Mouse (Mus musculus): ENCODE measurements around the gene Tsga10ip. TPM values are rescaled to one million over a fixed set of nuclear protein-coding genes. Genes with fewer than 3 reads are reported as not detected.

The Tsga10ip gene
- total and polyA plus RNA-seq, 2 experiments = not detected

- no peak for TF ChIP-seq POLR2A (IDR thresholded peaks at IDR 0.05; ENCODE audit: extremely low read depth, insufficient read depth, low read length)
- TF ChIP-seq CTCF (IDR thresholded peaks at IDR 0.05; ENCODE audit: low read depth, low read length) = no peak
- no peaks in the 10 kb centered on the region for H3K79me2 ChIP-seq (ENCODE audit: control insufficient read depth, insufficient read depth, low read length)
- H3K27me3 ChIP-seq (ENCODE audit: control insufficient read depth, insufficient read depth, low read length) = no peaks in the 10 kb centered on the region
- H3K4me3 ChIP-seq (ENCODE audit: insufficient read depth, low read depth, low read length) = no peak overlapping the region
- WGBS = 91% methylated on average over 4 of the region's 4 CpGs
- no peak for DNase-seq (ENCODE audit: extremely low read depth, low read depth, low spot score)
- no peak overlapping the region for H3K27ac ChIP-seq (replicated peaks; ENCODE audit: insufficient read depth, low read depth, low read length)
- peaks cover 24% of the 10 kb centered on the region for H3K36me3 ChIP-seq (ENCODE audit: control insufficient read depth, insufficient read depth, low read length)
- H3K4me1 ChIP-seq (ENCODE audit: control insufficient read depth, insufficient read depth, low read length) = peaks cover 9% of the 10 kb centered on the region; the same call in 1 of the 2 replicates
- no peak overlapping the region for H3K9ac ChIP-seq (ENCODE audit: low read depth, low read length)
Measured at GRCm38 (mm10) chr19:5413840-5414239, 11.5 kb upstream of the Tsga10ip start.

GRCm38 (mm10) chr19:5411961-5412360, 9.6 kb upstream of the Tsga10ip start:
- TF ChIP-seq CTCF (IDR thresholded peaks at IDR 0.05; ENCODE audit: low read depth, low read length) = no peak
- TF ChIP-seq POLR2A (IDR thresholded peaks at IDR 0.05; ENCODE audit: extremely low read depth, insufficient read depth, low read length) = no peak
- H3K27ac ChIP-seq (replicated peaks; ENCODE audit: insufficient read depth, low read depth, low read length) = no peak overlapping the region
- H3K4me3 ChIP-seq (ENCODE audit: insufficient read depth, low read depth, low read length) = no peak overlapping the region
- H3K27me3 ChIP-seq (ENCODE audit: control insufficient read depth, insufficient read depth, low read length) = no peaks in the 10 kb centered on the region
- H3K4me1 ChIP-seq (ENCODE audit: control insufficient read depth, insufficient read depth, low read length) = peaks cover 16% of the 10 kb centered on the region
- WGBS = 64% methylated on average over 5 of the region's 5 CpGs
- 0 out of 2 replicates have a peak, but pooled peaks cover 3% of the 10 kb centered on the region for H3K79me2 ChIP-seq (ENCODE audit: control insufficient read depth, insufficient read depth, low read length)
- peaks cover 8% of the 10 kb centered on the region for H3K36me3 ChIP-seq (ENCODE audit: control insufficient read depth, insufficient read depth, low read length)
- DNase-seq (ENCODE audit: extremely low read depth, low read depth, low spot score) = no peak
- H3K9ac ChIP-seq (ENCODE audit: low read depth, low read length) = no peak overlapping the region

GRCm38 (mm10) chr19:5410641-5411040, 8.3 kb upstream of the Tsga10ip start:
- WGBS = 94% methylated on average over 5 of the region's 5 CpGs

GRCm38 (mm10) chr19:5409068-5409467, 6.7 kb upstream of the Tsga10ip start:
- Histone ChIP-seq H3K9ac (ENCODE audit: low read depth, low read length) (no peak overlapping the region), H3K79me2 (ENCODE audit: control insufficient read depth, insufficient read depth, low read length) (0 out of 2 replicates have a peak, but pooled peaks cover 3% of the 10 kb centered on the region), H3K27me3 (ENCODE audit: control insufficient read depth, insufficient read depth, low read length) (no peaks in the 10 kb centered on the region), H3K27ac (replicated peaks; ENCODE audit: insufficient read depth, low read depth, low read length) (peak overlapping the region; percentile 69), H3K36me3 (ENCODE audit: control insufficient read depth, insufficient read depth, low read length) (no peaks in the 10 kb centered on the region), H3K4me1 (ENCODE audit: control insufficient read depth, insufficient read depth, low read length) (peaks cover 17% of the 10 kb centered on the region), H3K4me3 (ENCODE audit: insufficient read depth, low read depth, low read length) (no peak overlapping the region)
- no peak for DNase-seq (ENCODE audit: extremely low read depth, low read depth, low spot score)
- no peak for TF ChIP-seq POLR2A (IDR thresholded peaks at IDR 0.05; ENCODE audit: extremely low read depth, insufficient read depth, low read length)
- no peak for TF ChIP-seq CTCF (IDR thresholded peaks at IDR 0.05; ENCODE audit: low read depth, low read length)
- 79% methylated on average over 5 of the region's 5 CpGs for WGBS

More at GRCm38 (mm10) chr19:5410641-5411040, 8.3 kb upstream of the Tsga10ip start:
- Histone ChIP-seq H3K79me2 (ENCODE audit: control insufficient read depth, insufficient read depth, low read length) (0 out of 2 replicates have a peak, but pooled peaks cover 3% of the 10 kb centered on the region), H3K27ac (replicated peaks; ENCODE audit: insufficient read depth, low read depth, low read length) (no peak overlapping the region), H3K36me3 (ENCODE audit: control insufficient read depth, insufficient read depth, low read length) (no peaks in the 10 kb centered on the region), H3K4me3 (ENCODE audit: insufficient read depth, low read depth, low read length) (no peak overlapping the region), H3K4me1 (ENCODE audit: control insufficient read depth, insufficient read depth, low read length) (peaks cover 20% of the 10 kb centered on the region), H3K27me3 (ENCODE audit: control insufficient read depth, insufficient read depth, low read length) (no peaks in the 10 kb centered on the region), H3K9ac (ENCODE audit: low read depth, low read length) (no peak overlapping the region)
- TF ChIP-seq CTCF (IDR thresholded peaks at IDR 0.05; ENCODE audit: low read depth, low read length) = no peak
- no peak for TF ChIP-seq POLR2A (IDR thresholded peaks at IDR 0.05; ENCODE audit: extremely low read depth, insufficient read depth, low read length)
- no peak for DNase-seq (ENCODE audit: extremely low read depth, low read depth, low spot score)

GRCm38 (mm10) chr19:5408057-5409001, 6.0 kb upstream of the Tsga10ip start:
- Histone ChIP-seq H3K4me3 (ENCODE audit: insufficient read depth, low read depth, low read length) (no peak overlapping the region), H3K27me3 (ENCODE audit: control insufficient read depth, insufficient read depth, low read length) (no peaks in the 10 kb centered on the region), H3K4me1 (ENCODE audit: control insufficient read depth, insufficient read depth, low read length) (peaks cover 17% of the 10 kb centered on the region), H3K79me2 (ENCODE audit: control insufficient read depth, insufficient read depth, low read length) (0 out of 2 replicates have a peak, but pooled peaks cover 3% of the 10 kb centered on the region), H3K9ac (ENCODE audit: low read depth, low read length) (peak overlapping the region; percentile 24; the same call in 1 of the 2 replicates), H3K27ac (replicated peaks; ENCODE audit: insufficient read depth, low read depth, low read length) (peak overlapping the region; percentile 94), H3K36me3 (ENCODE audit: control insufficient read depth, insufficient read depth, low read length) (no peaks in the 10 kb centered on the region)
- no peak for TF ChIP-seq POLR2A (IDR thresholded peaks at IDR 0.05; ENCODE audit: extremely low read depth, insufficient read depth, low read length)
- no peak for TF ChIP-seq CTCF (IDR thresholded peaks at IDR 0.05; ENCODE audit: low read depth, low read length)
- WGBS = 64% methylated on average over 13 of the region's 13 CpGs
- peak; percentile 64 for DNase-seq (ENCODE audit: extremely low read depth, low read depth, low spot score)
